Mouse (Mus musculus): Measurements from ENCODE around the gene Parl. TPM values are rescaled to one million over a fixed set of nuclear protein-coding genes. Genes with fewer than 3 reads are reported as not detected.

Gene Parl
- polyA plus RNA-seq, 1 experiment, result 21.8 TPM

DNA sequence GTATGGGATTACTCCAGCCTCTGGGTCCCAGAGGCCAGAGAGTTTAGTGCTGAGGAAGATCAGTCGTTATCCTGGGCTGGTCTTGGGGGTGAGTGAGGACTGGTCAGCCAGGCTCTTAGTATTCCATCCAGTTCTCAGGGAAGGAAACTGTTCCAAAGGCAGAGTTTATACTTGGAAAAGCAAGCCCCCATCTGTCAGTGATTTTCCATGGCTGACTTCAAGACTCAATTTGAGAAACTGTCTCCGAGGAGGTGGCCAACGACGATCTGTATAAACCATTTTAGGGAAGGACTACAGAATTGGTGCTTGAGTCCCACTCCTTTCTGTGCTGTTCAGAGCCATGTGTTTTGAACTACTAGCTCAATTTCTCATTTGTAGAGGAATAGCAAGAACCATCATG, 63.5 kb downstream of the Parl start:
- Histone ChIP-seq H3K4me1 (ENCODE audit: control insufficient read depth, insufficient read depth, insufficient read length, low read length) (no peaks in the 10 kb centered on the region; the same call in 1 of the 2 replicates), H3K4me3 (ENCODE audit: low read depth, low read length) (no peak overlapping the region), H3K36me3 (ENCODE audit: control insufficient read depth, insufficient read depth, low read length) (no peaks in the 10 kb centered on the region), H3K27me3 (ENCODE audit: control insufficient read depth, insufficient read depth, low read length) (peaks cover 13% of the 10 kb centered on the region), H3K27ac (ENCODE audit: insufficient read depth, low read depth, low read length) (no peak overlapping the region)
- TF ChIP-seq POLR2A (IDR thresholded peaks at IDR 0.05; ENCODE audit: low read depth, low read length), result no peak
- TF ChIP-seq CTCF (IDR thresholded peaks at IDR 0.05; ENCODE audit: extremely low read depth, insufficient read length, insufficient replicate concordance, low read depth, low read length), result no peak
- WGBS, result 85% methylated on average over 4 of the region's 4 CpGs

DNA sequence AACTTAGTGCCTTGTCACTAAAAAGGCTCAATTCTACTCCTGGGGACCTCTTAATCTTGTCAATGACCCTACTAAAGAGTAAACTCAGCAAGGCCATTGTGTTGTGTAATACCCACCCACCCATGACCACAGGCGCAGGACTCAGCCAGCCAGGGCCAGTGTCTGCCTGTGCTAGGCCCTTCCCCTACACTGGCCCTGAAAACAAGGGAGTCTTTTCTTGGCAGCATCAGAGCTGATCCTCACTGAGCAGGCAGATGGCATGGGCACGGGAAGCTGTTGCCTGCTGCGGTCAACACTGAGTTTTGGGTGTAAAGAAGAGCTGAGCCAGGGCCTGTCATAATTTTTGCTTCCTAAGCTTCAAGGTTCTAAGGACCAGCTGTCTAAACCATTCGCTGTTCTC, 64.8 kb downstream of the Parl start:
- Histone ChIP-seq H3K4me3 (ENCODE audit: low read depth, low read length) (no peak overlapping the region), H3K4me1 (ENCODE audit: control insufficient read depth, insufficient read depth, insufficient read length, low read length) (no peaks in the 10 kb centered on the region; the same call in 1 of the 2 replicates), H3K27ac (ENCODE audit: insufficient read depth, low read depth, low read length) (no peak overlapping the region), H3K36me3 (ENCODE audit: control insufficient read depth, insufficient read depth, low read length) (no peaks in the 10 kb centered on the region), H3K27me3 (ENCODE audit: control insufficient read depth, insufficient read depth, low read length) (peaks cover 13% of the 10 kb centered on the region)
- 77% methylated on average over 4 of the region's 4 CpGs for WGBS
- TF ChIP-seq CTCF (IDR thresholded peaks at IDR 0.05; ENCODE audit: extremely low read depth, insufficient read length, insufficient replicate concordance, low read depth, low read length), result no peak
- TF ChIP-seq POLR2A (IDR thresholded peaks at IDR 0.05; ENCODE audit: low read depth, low read length), result no peak

DNA sequence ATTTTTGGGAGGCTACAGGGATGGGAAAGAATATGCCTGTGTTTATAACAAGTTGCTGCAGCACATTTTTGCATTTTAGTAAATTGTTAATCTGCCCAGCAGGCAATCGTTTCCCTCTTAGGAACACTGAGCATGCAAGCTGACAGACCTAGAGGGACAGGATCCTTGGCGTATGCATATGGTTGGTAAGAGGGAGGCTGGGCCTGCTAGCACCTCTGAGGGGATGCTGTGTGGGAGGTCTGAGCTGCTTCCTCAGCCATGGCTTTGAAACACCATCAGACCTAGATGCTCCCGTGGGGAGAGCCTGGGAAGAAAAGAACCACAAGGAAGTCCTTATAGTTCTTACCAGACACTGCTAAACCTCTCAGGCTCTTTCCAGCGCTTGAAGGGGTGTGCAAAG, 67.8 kb downstream of the Parl start:
- no peak overlapping the region for H3K4me3 ChIP-seq (ENCODE audit: low read depth, low read length)
- H3K27me3 ChIP-seq (ENCODE audit: control insufficient read depth, insufficient read depth, low read length), result no peaks in the 10 kb centered on the region
- WGBS, result 69% methylated on average over 4 of the region's 4 CpGs
- H3K27ac ChIP-seq (ENCODE audit: insufficient read depth, low read depth, low read length), result no peak overlapping the region
- peaks cover 18% of the 10 kb centered on the region for H3K36me3 ChIP-seq (ENCODE audit: control insufficient read depth, insufficient read depth, low read length)
- TF ChIP-seq CTCF (IDR thresholded peaks at IDR 0.05; ENCODE audit: extremely low read depth, insufficient read length, insufficient replicate concordance, low read depth, low read length) (no peak), POLR2A (IDR thresholded peaks at IDR 0.05; ENCODE audit: low read depth, low read length) (no peak)
- H3K4me1 ChIP-seq (ENCODE audit: control insufficient read depth, insufficient read depth, insufficient read length, low read length), result no peaks in the 10 kb centered on the region

Other genes starting within 250 kb of the Parl start
- 0.88 and 2.0 TPM in 2 replicates for gene Klhl24, start 204.8 kb downstream of the Parl start, polyA plus RNA-seq (2012; rRNA removed)
- 4.5 and 7.3 TPM in 2 replicates for gene Yeats2, start 161.3 kb downstream of the Parl start, polyA plus RNA-seq (2012; rRNA removed)
- 0.05 and 0.10 TPM in 2 replicates for gene Map6d1, start 61.0 kb downstream of the Parl start, polyA plus RNA-seq (2012; rRNA removed)
- 0.32 TPM in 1 of 2 replicates, not detected in the other for gene Cyp2ab1, start 23.0 kb upstream of the Parl start, polyA plus RNA-seq (2012; rRNA removed)
- gene Abcc5, start 124.0 kb upstream of the Parl start, polyA plus RNA-seq (2012; rRNA removed), result 17.7 and 19.1 TPM in 2 replicates
- 11.7 and 16.1 TPM in 2 replicates for gene Eif2b5, start 196.4 kb upstream of the Parl start, polyA plus RNA-seq (2012; rRNA removed)
- 33.8 and 52.4 TPM in 2 replicates for gene Dvl3, start 214.6 kb upstream of the Parl start, polyA plus RNA-seq (2012; rRNA removed)
- gene Ap2m1, start 233.1 kb upstream of the Parl start, polyA plus RNA-seq (2012; rRNA removed), result 177 and 508 TPM in 2 replicates
- gene Abcf3, start 246.2 kb upstream of the Parl start, polyA plus RNA-seq (2012; rRNA removed), result 10.0 and 15.0 TPM in 2 replicates

Measured in small intestine, adult 2 months (tissue).